Mouse (Mus musculus): ENCODE results near the gene Ddx21. TPM values are rescaled to one million over a fixed set of nuclear protein-coding genes. Genes with fewer than 3 reads are reported as not detected.

Ddx21 gene
- total and polyA plus RNA-seq, 2 experiments from 2014 or later: 10.1 to 15.8 TPM

DNA sequence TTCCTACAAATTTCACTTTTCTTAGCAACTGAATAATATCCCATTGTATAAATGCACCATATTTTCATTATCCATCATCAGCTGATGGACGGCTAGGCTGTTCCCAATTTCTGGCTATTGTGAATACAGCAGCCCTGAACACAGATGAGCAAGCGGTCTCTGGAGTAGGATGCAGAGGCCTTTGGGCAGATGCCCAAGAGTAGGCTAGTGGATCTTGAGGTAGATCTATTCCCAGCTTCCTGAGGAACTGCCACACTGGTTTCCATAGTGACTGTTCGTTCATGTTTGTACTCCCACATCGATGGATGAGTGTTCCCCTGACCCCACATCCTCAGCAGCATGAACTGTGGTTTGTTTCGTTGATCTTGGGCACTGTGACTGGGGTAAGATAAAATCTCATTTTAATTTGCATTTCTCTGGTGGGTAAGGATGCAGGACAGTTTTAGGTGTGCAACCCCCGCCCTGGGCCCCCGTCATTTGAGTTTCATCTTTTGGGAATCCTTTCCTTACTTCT is 51.2 kb downstream of the Ddx21 start:
- Histone ChIP-seq H3K4me2 (ENCODE audit: low read depth, low read length) (no peak overlapping the region), H3K4me3 (ENCODE audit: low read length) (no peak overlapping the region), H3K9ac (replicated peaks; ENCODE audit: low read length) (no peak overlapping the region), H3K4me1 (ENCODE audit: insufficient read depth, low read length) (no peaks in the 10 kb centered on the region), H3K36me3 (ENCODE audit: insufficient read depth, low read length) (no peaks in the 10 kb centered on the region), H3K27me3 (ENCODE audit: insufficient read depth, low read length) (no peaks in the 10 kb centered on the region), H3K27ac (no peak overlapping the region), H3K9me3 (ENCODE audit: low read length) (no peaks in the 10 kb centered on the region)
- WGBS: 72% methylated on average over 7 of the region's 7 CpGs
- TF ChIP-seq CTCF (IDR thresholded peaks at IDR 0.05; ENCODE audit: low read depth): no peak
- ATAC-seq (no peak), DNase-seq (ENCODE audit: low spot score) (no peak)

DNA sequence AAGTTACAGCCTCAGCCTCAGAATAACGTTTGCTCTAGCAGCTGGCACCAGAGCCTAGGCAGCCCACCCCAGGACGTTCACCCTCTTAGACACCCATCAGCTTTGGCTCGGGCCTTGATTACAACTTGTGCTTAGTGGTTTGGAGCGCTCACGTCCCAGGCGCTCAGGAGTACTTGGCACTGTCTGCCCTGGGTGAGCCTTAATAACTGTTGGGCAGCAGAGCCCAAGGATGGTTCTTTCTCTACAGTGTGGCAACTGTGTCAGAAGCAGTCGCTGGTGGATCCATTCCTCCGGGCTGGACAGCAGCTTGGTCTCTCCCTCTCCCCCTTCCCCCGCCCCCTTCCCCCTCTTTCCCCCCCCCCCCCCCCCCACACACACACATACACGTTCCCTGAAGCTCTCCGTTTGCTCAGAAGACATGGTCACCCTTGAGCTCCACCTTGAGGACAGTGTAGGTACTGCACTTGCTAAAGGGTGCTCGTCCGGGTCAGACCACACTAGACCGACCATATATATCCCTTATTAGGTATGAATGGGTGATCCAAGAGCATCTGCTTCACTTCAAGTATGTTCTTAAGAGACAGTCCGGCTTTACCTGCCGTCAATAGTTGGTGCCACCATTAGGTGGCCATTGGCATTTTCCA is 52.4 kb downstream of the Ddx21 start:
- H3K27ac ChIP-seq: no peak overlapping the region
- DNase-seq (ENCODE audit: low spot score) (peak; percentile 64), ATAC-seq (peak; percentile 55)
- H3K36me3 ChIP-seq (ENCODE audit: insufficient read depth, low read length): no peaks in the 10 kb centered on the region
- H3K9me3 ChIP-seq (ENCODE audit: low read length): no peaks in the 10 kb centered on the region
- TF ChIP-seq CTCF (IDR thresholded peaks at IDR 0.05; ENCODE audit: low read depth): peak; percentile 82
- no peak overlapping the region for H3K4me3 ChIP-seq (ENCODE audit: low read length)
- no peak overlapping the region for H3K4me2 ChIP-seq (ENCODE audit: low read depth, low read length)
- no peak overlapping the region for H3K9ac ChIP-seq (replicated peaks; ENCODE audit: low read length)
- H3K27me3 ChIP-seq (ENCODE audit: insufficient read depth, low read length): no peaks in the 10 kb centered on the region
- 32% methylated on average over 15 of the region's 16 CpGs for WGBS
- H3K4me1 ChIP-seq (ENCODE audit: insufficient read depth, low read length): no peaks in the 10 kb centered on the region

DNA sequence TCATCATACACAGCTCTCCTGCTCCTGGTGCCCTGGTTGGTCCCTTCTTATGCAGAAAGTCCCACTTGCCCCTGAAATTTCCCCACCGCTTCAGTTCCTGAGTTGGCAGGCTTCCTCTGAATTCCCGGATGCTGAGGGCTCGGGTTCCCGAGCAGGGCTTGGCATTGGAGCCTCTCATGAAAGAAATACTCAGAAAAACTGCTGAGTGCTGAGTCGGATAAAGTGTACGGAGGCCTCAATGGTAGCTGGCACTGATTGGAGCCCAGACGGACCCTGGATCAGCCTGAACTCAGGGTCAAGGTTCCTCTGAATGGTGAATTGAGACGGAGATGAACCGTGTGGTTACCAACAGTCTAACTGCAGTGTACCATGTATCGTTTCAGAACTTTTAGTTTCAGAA is 55.6 kb downstream of the Ddx21 start:
- no peaks in the 10 kb centered on the region for H3K9me3 ChIP-seq (ENCODE audit: low read length)
- no peak overlapping the region for H3K27ac ChIP-seq
- no peak for DNase-seq (ENCODE audit: low spot score)
- no peak overlapping the region for H3K9ac ChIP-seq (replicated peaks; ENCODE audit: low read length)
- 74% methylated on average over 10 of the region's 10 CpGs for whole genome bisulfite sequencing
- no peak for ATAC-seq
- H3K4me1 ChIP-seq (ENCODE audit: insufficient read depth, low read length): no peaks in the 10 kb centered on the region
- H3K27me3 ChIP-seq (ENCODE audit: insufficient read depth, low read length): no peaks in the 10 kb centered on the region
- H3K36me3 ChIP-seq (ENCODE audit: insufficient read depth, low read length): no peaks in the 10 kb centered on the region
- H3K4me3 ChIP-seq (ENCODE audit: low read length): no peak overlapping the region
- no peak overlapping the region for H3K4me2 ChIP-seq (ENCODE audit: low read depth, low read length)
- no peak for TF ChIP-seq CTCF (IDR thresholded peaks at IDR 0.05; ENCODE audit: low read depth)

DNA sequence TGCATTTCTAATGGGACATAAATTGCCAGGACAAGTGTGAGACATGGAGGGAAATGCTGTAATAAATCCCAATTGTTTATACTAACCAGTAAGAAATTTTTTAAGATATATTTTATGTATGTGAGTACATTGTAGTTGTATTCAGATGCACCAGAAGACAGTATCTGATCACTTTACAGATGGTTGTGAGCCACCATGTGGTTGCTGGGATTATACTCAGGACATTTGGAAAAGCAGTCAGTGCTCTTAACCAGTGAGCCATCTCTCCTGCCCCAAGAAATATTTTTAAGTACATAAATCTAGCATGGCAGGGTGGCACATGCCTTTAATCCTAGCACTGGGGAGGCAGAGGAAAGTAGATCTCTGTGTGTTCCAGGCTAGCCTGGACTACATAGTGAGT is 56.3 kb downstream of the Ddx21 start:
- Histone ChIP-seq H3K4me2 (ENCODE audit: low read depth, low read length) (no peak overlapping the region), H3K9ac (replicated peaks; ENCODE audit: low read length) (no peak overlapping the region), H3K27ac (no peak overlapping the region), H3K36me3 (ENCODE audit: insufficient read depth, low read length) (no peaks in the 10 kb centered on the region), H3K9me3 (ENCODE audit: low read length) (no peaks in the 10 kb centered on the region), H3K4me3 (ENCODE audit: low read length) (no peak overlapping the region), H3K27me3 (ENCODE audit: insufficient read depth, low read length) (no peaks in the 10 kb centered on the region), H3K4me1 (ENCODE audit: insufficient read depth, low read length) (no peaks in the 10 kb centered on the region)
- no peak; the same call in 1 of the 2 replicates for TF ChIP-seq CTCF (IDR thresholded peaks at IDR 0.05; ENCODE audit: low read depth)
- no peak for ATAC-seq
- no peak for DNase-seq (ENCODE audit: low spot score)

DNA sequence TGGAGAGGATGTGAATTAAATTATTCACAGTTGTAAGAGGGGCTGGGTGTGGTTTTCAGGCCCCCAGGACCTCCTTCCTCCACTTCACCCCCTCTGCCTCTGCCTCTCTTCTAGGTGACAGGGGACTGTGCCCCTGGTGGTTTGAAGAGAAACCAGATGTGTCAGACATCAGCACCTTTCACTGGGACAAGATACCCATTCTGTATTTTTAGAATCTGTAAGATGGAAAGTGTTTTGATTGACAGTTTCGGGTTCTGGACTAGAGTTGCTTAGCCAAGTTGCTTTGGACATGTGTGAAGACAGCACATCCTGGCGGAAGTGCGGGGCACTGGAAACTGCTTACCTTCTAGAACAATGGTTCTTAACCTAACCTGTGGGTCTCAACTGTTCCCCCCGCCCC is 57.8 kb downstream of the Ddx21 start:
- Histone ChIP-seq H3K9ac (replicated peaks; ENCODE audit: low read length) (no peak overlapping the region), H3K27me3 (ENCODE audit: insufficient read depth, low read length) (no peaks in the 10 kb centered on the region), H3K36me3 (ENCODE audit: insufficient read depth, low read length) (no peaks in the 10 kb centered on the region), H3K4me3 (ENCODE audit: low read length) (no peak overlapping the region), H3K27ac (no peak overlapping the region), H3K4me1 (ENCODE audit: insufficient read depth, low read length) (no peaks in the 10 kb centered on the region), H3K4me2 (ENCODE audit: low read depth, low read length) (no peak overlapping the region), H3K9me3 (ENCODE audit: low read length) (no peaks in the 10 kb centered on the region)
- DNase-seq (ENCODE audit: low spot score): no peak
- TF ChIP-seq CTCF (IDR thresholded peaks at IDR 0.05; ENCODE audit: low read depth): no peak
- ATAC-seq: no peak
- WGBS: 93% methylated on average over 4 of the region's 4 CpGs

DNA sequence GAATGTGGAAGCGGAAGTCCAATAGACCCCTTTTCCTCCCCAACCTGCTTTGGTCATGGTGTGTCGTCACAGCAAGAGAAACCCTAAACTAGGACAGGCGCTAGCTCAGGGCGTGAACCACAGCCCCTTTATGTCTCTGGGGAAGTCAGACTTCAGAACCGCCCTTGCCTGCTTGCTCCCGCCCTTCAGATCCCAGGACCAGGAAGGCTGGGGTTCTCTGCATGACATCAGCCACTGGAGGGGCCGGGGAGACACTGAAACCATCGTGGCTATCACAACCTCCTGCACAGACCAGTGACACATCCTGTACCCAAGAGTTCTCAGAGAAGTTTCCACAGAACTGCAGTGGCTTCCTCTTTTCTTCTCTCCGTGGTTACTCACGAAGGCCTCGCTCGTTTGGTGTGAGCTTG is 58.7 kb downstream of the Ddx21 start:
- no peaks in the 10 kb centered on the region for H3K4me1 ChIP-seq (ENCODE audit: insufficient read depth, low read length)
- 84% methylated on average over 12 of the region's 12 CpGs for WGBS
- no peak overlapping the region for H3K4me3 ChIP-seq (ENCODE audit: low read length)
- no peaks in the 10 kb centered on the region for H3K9me3 ChIP-seq (ENCODE audit: low read length)
- H3K27ac ChIP-seq: no peak overlapping the region
- no peaks in the 10 kb centered on the region for H3K27me3 ChIP-seq (ENCODE audit: insufficient read depth, low read length)
- no peak overlapping the region for H3K9ac ChIP-seq (replicated peaks; ENCODE audit: low read length)
- DNase-seq (ENCODE audit: low spot score) (no peak), ATAC-seq (no peak)
- TF ChIP-seq CTCF (IDR thresholded peaks at IDR 0.05; ENCODE audit: low read depth): no peak
- H3K36me3 ChIP-seq (ENCODE audit: insufficient read depth, low read length): no peaks in the 10 kb centered on the region
- no peak overlapping the region for H3K4me2 ChIP-seq (ENCODE audit: low read depth, low read length)

DNA sequence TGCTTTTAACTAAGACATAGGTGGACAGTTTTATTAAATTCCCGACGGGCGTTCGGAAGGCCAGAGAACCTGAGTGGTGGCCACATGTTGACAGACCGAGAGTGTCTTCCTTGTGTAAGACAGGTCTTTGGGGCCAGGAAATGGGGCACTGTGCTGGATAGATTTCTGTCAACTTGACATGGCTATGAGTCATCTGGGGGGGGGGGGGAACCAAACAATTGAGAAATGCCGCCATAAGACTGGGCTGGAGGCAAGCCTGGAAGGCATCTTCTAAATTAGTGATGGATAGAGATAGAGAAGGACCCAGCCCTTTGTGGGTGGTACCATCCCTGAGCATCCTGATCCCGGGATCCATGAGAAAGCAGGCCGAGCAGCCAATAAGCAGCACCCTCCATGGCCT is 59.2 kb downstream of the Ddx21 start:
- Histone ChIP-seq H3K27ac (no peak overlapping the region), H3K4me1 (ENCODE audit: insufficient read depth, low read length) (no peaks in the 10 kb centered on the region), H3K27me3 (ENCODE audit: insufficient read depth, low read length) (no peaks in the 10 kb centered on the region), H3K36me3 (ENCODE audit: insufficient read depth, low read length) (no peaks in the 10 kb centered on the region), H3K9ac (replicated peaks; ENCODE audit: low read length) (no peak overlapping the region), H3K4me3 (ENCODE audit: low read length) (no peak overlapping the region), H3K9me3 (ENCODE audit: low read length) (no peaks in the 10 kb centered on the region), H3K4me2 (ENCODE audit: low read depth, low read length) (no peak overlapping the region)
- no peak for TF ChIP-seq CTCF (IDR thresholded peaks at IDR 0.05; ENCODE audit: low read depth)
- no peak for DNase-seq (ENCODE audit: low spot score)
- WGBS: 96% methylated on average over 8 of the region's 8 CpGs
- no peak for ATAC-seq

All from hindbrain, postnatal 0 days (tissue).